Comparison of ENCODE assay signal across 8 mouse cellular contexts in genomic region chr1:161286726-161287310, GRCm38 (mm10). TPM values are rescaled to one million over a fixed set of nuclear protein-coding genes. Genes with fewer than 3 reads are reported as not detected.
DNase-seq lines count a peak whose midpoint lies in the region.

No protein-coding gene starts in this region.

- DNase-seq in heart, adult 18-20 months = peak; percentile 41 to 78
- no peak for DNase-seq in heart, adult 11 months
- peak; percentile 26 for DNase-seq in cerebellum, adult 9-11 months
- peak; percentile 46 to 65 for DNase-seq in frontal cortex, postnatal 14 days (ENCODE audit: low spot score in 2 of 2)
- peak; percentile 54 for DNase-seq in hindlimb bud, embryonic 11.5 days (ENCODE audit: extremely low spot score, low read depth, low spot score)
- peak; percentile 54 to 67 for DNase-seq in layer of hippocampus, postnatal 36 days
- DNase-seq in lung, postnatal 25 days (ENCODE audit: low spot score) = peak; percentile 76
- peak; percentile 76 to 82 for DNase-seq in right cerebral cortex, postnatal 10 days (ENCODE audit: low spot score in 2 of 2)

RNA-seq across cellular contexts. Expression of gene Prdx6, which starts 35.8 kb away (rescaled TPM):
- 100 to 1,000 TPM; 348 to 375 TPM for total RNA-seq in heart, adult 18-20 months (2021)
- total RNA-seq in layer of hippocampus, postnatal 36 days (2021) = 100 to 1,000 TPM; 311 to 331 TPM
